ENCODE assay signal across 8 mouse cellular contexts in genomic region chrX:152368054-152368396, GRCm38 (mm10). TPM values are rescaled to one million over a fixed set of nuclear protein-coding genes. Genes with fewer than 3 reads are reported as not detected.
A peak's percentile ranks its signal among the peaks of the same experiment; 100 is the strongest.
DNase-seq lines count a peak whose midpoint lies in the region; ATAC-seq and TF ChIP-seq lines count a peak whose summit lies in the region.

No protein-coding gene starts in this region.

- TF ChIP-seq POLR2A in limb, embryonic 14.5 days (IDR thresholded peaks at IDR 0.05; ENCODE audit: borderline replicate concordance, extremely low read depth, insufficient read depth, insufficient read length) = no peak

- peak overlapping the region; percentile 53 for H3K4me2 ChIP-seq in limb, embryonic 14.5 days (replicated peaks; ENCODE audit: low read depth, low read length, severe bottlenecking)
- H3K4me2 ChIP-seq in stomach, embryonic 16.5 days (ENCODE audit: low read depth, low read length) = peak overlapping the region; percentile 52

- H3K9me3 ChIP-seq in limb, embryonic 14.5 days (ENCODE audit: control insufficient read depth, low read length) = no peaks in the 10 kb centered on the region
- H3K9me3 ChIP-seq in stomach, embryonic 16.5 days (replicated peaks; ENCODE audit: control insufficient read depth, low read length) = no peaks in the 10 kb centered on the region

- DNase-seq in cerebellum, adult 11 months = peak; percentile 35
- DNase-seq in cerebellum, postnatal 10 days = no peak
- DNase-seq in right cerebral cortex, postnatal 10 days (ENCODE audit: low spot score in 2 of 2) = peak; percentile 27 to 45
- no peak for DNase-seq in right cerebral cortex, postnatal 36 days (ENCODE audit: low spot score in 2 of 2)
- no peak for DNase-seq in limb, embryonic 14.5 days (ENCODE audit: low spot score)
- no peak for DNase-seq in ovary, adult 18-20 months (ENCODE audit: low spot score)
- DNase-seq in MN1 (ENCODE audit: low spot score) = no peak

- H3K27me3 ChIP-seq in limb, embryonic 14.5 days (ENCODE audit: control insufficient read depth, insufficient read depth, low read length) = peaks cover 5% of the 10 kb centered on the region
- H3K27me3 ChIP-seq in stomach, embryonic 16.5 days (ENCODE audit: control insufficient read depth, insufficient read depth, low read length) = peaks cover 5% of the 10 kb centered on the region; the same call in 1 of the 2 replicates

- H3K4me1 ChIP-seq in limb, embryonic 14.5 days (ENCODE audit: control insufficient read depth, insufficient read depth, low read length) = peaks cover 5% of the 10 kb centered on the region; the same call in 1 of the 2 replicates
- no peaks in the 10 kb centered on the region for H3K4me1 ChIP-seq in stomach, embryonic 16.5 days (ENCODE audit: control insufficient read depth, insufficient read depth, low read length)

- no peak overlapping the region; the same call in 1 of the 2 replicates for H3K27ac ChIP-seq in limb, embryonic 14.5 days (replicated peaks; ENCODE audit: low read depth, low read length)
- H3K27ac ChIP-seq in stomach, embryonic 16.5 days (ENCODE audit: low read length) = no peak overlapping the region

- no peaks in the 10 kb centered on the region for H3K36me3 ChIP-seq in limb, embryonic 14.5 days (ENCODE audit: control insufficient read depth, insufficient read depth, low read length)
- no peaks in the 10 kb centered on the region for H3K36me3 ChIP-seq in stomach, embryonic 16.5 days (ENCODE audit: control insufficient read depth, insufficient read depth, low read length)

- peak overlapping the region; percentile 61 for H3K9ac ChIP-seq in limb, embryonic 14.5 days (ENCODE audit: low read depth, low read length, severe bottlenecking)
- H3K9ac ChIP-seq in stomach, embryonic 16.5 days (ENCODE audit: low read length) = peak overlapping the region; percentile 71

- no peak for ATAC-seq in limb, embryonic 14.5 days (ENCODE audit: low FRiP score, low read depth)
- ATAC-seq in stomach, embryonic 16.5 days (ENCODE audit: insufficient read depth, low FRiP score) = no peak

- 20% methylated on average over 2 of the region's 4 CpGs for whole genome bisulfite sequencing in limb, embryonic 14.5 days
- 17% methylated on average over 4 of the region's 4 CpGs for WGBS in stomach, embryonic 16.5 days

- peak overlapping the region; percentile 53 for H3K4me3 ChIP-seq in limb, embryonic 14.5 days (replicated peaks; ENCODE audit: low read length)
- peak overlapping the region; percentile 55 for H3K4me3 ChIP-seq in stomach, embryonic 16.5 days (replicated peaks; ENCODE audit: low read length)

RNA-seq across cellular contexts. Expression of gene Gpr173, which starts 0.5 kb away (rescaled TPM):
- polyA plus RNA-seq in limb, embryonic 14.5 days (2012; rRNA removed) = 13.0 and 16.7 TPM in 2 replicates
- 4.5 and 5.5 TPM in 2 replicates for polyA plus RNA-seq in limb, embryonic 14.5 days (2014; fragmentation: Nextera tagmentation; extraction: Ambion mirVana)
- 3.5 and 4.1 TPM in 2 replicates for polyA plus RNA-seq in stomach, embryonic 16.5 days (2015; fragmentation: Nextera tagmentation; extraction: Ambion mirVana)

RNA-seq across cellular contexts. Expression of gene Tspyl2, which starts 25.8 kb away (rescaled TPM):
- 81.3 and 113 TPM in 2 replicates for polyA plus RNA-seq in limb, embryonic 14.5 days (2012; rRNA removed)
- 24.0 and 24.2 TPM in 2 replicates for polyA plus RNA-seq in limb, embryonic 14.5 days (2014; fragmentation: Nextera tagmentation; extraction: Ambion mirVana)
- polyA plus RNA-seq in stomach, embryonic 16.5 days (2015; fragmentation: Nextera tagmentation; extraction: Ambion mirVana) = 23.5 and 28.7 TPM in 2 replicates

RNA-seq across cellular contexts. Expression of gene Kantr, which starts 40.7 kb away (rescaled TPM):
- polyA plus RNA-seq in limb, embryonic 14.5 days (2012; rRNA removed) = 17.9 and 23.1 TPM in 2 replicates
- 13.1 and 17.8 TPM in 2 replicates for polyA plus RNA-seq in limb, embryonic 14.5 days (2014; fragmentation: Nextera tagmentation; extraction: Ambion mirVana)
- 13.8 and 14.8 TPM in 2 replicates for polyA plus RNA-seq in stomach, embryonic 16.5 days (2015; fragmentation: Nextera tagmentation; extraction: Ambion mirVana)

Comparison
In these comparisons a context has a peak if more than half of its experiments do, and no peak if none do; other contexts are left out.
1. DNase-seq: peak in cerebellum, adult 11 months (single experiment) and right cerebral cortex, postnatal 10 days (2 of 2); none in cerebellum, postnatal 10 days (0 of 2), right cerebral cortex, postnatal 36 days (0 of 2), limb, embryonic 14.5 days (single experiment), ovary, adult 18-20 months (single experiment) and MN1 (single experiment).